Mouse (Mus musculus) hindbrain, postnatal 0 days (tissue): ENCODE results near the gene Supt5. TPM values are rescaled to one million over a fixed set of nuclear protein-coding genes. Genes with fewer than 3 reads are reported as not detected.

Source experiments
- ATAC-seq: fragments of 200-750 bp; cut with Nextera tagmentation; 2 replicates; pipeline ENCODE4 v1.8.0; 2017; ENCODE audit warnings: mild to moderate bottlenecking, moderate TSS enrichment, moderate library complexity
- DNase-seq: peaks from one replicate; pipeline ENCODE4 v3.0.0-alpha.2; 2015; ENCODE audit warnings: low spot score
- H3K27ac ChIP-seq: fragments of 300-500 bp; sonication (generic); 2 replicates; pipeline ENCODE4 v1.5.1; 2014; ENCODE audit warnings: mild to moderate bottlenecking
- H3K27me3 ChIP-seq: fragments of 300-500 bp; sonication (generic); 2 replicates; pipeline ENCODE4 v1.6.1; 2014; ENCODE audit warnings: low read length, mixed read lengths; ENCODE audit not compliant: insufficient read depth
- H3K36me3 ChIP-seq: fragments of 300-500 bp; sonication (generic); 2 replicates; pipeline ENCODE4 v1.6.1; 2014; ENCODE audit warnings: low read length, mixed read lengths; ENCODE audit not compliant: insufficient read depth
- H3K4me1 ChIP-seq: fragments of 300-500 bp; sonication (generic); 2 replicates; pipeline ENCODE4 v1.6.1; 2014; ENCODE audit warnings: antibody characterized with exemption, low read length, mixed read lengths; ENCODE audit not compliant: insufficient read depth
- H3K4me2 ChIP-seq: fragments of 300-500 bp; sonication (generic); 2 replicates; pipeline ENCODE4 v1.6.1; 2014; ENCODE audit warnings: low read depth, mild to moderate bottlenecking, low read length, moderate library complexity, mixed read lengths
- H3K4me3 ChIP-seq: fragments of 300-500 bp; sonication (generic); 2 replicates; pipeline ENCODE4 v1.5.1; 2014; ENCODE audit warnings: low read length
- H3K9ac ChIP-seq: fragments of 300-500 bp; sonication (generic); replicated peaks from 2 replicates; pipeline ENCODE4 v1.6.1; 2014; ENCODE audit warnings: mild to moderate bottlenecking, low read length, moderate library complexity, mixed read lengths
- H3K9me3 ChIP-seq: fragments of 300-500 bp; sonication (generic); 2 replicates; pipeline ENCODE4 v1.6.1; 2016; ENCODE audit warnings: low read length, mixed read lengths
- CTCF ChIP-seq: IDR thresholded peaks from 2 replicates; pipeline ENCODE4 v1.5.1; 2016; ENCODE audit warnings: antibody characterized with exemption, control low read depth, low read depth
- WGBS: fragments of 180-500 bp; shearing (Covaris S2); extraction: QIAGEN DNeasy Blood & Tissue Kit; methylation state at CpG from one replicate; pipeline ENCODE4 v1.1.7; 2014; 5-methylcytosine and 5-hydroxymethylcytosine counted together
- polyA plus RNA-seq: library from polyadenylated mRNA; unstranded; fragments of >200 nt; fragmentation: Nextera tagmentation; extraction: Ambion mirVana; gene quantifications from 2 replicates; pipeline ENCODE4 v1.2.1, GENCODE M21; 2015
- total RNA-seq: library from RNA; depleted of rRNA; stranded (reverse); fragments of >200 nt; gene quantifications from 2 replicates; pipeline ENCODE4 v1.2.3, GENCODE M21; 2014

Gene Supt5
- total and polyA plus RNA-seq, 2 experiments from 2014 or later, result 76.5 to 104 TPM

- 71% methylated on average over 10 of the region's 10 CpGs for WGBS
Measured at GRCm38 (mm10) chr7:28374647-28375046, 36.1 kb upstream of the Supt5 start.

GRCm38 (mm10) chr7:28373891-28374495 lies 35.4 kb upstream of the Supt5 start:
- ATAC-seq (no peak), DNase-seq (no peak)
- H3K9me3 ChIP-seq, result no peaks in the 10 kb centered on the region
- no peak overlapping the region for H3K4me2 ChIP-seq
- H3K4me3 ChIP-seq, result no peak overlapping the region
- peaks cover 19% of the 10 kb centered on the region for H3K4me1 ChIP-seq
- no peak for TF ChIP-seq CTCF
- no peaks in the 10 kb centered on the region for H3K36me3 ChIP-seq
- H3K27me3 ChIP-seq, result no peaks in the 10 kb centered on the region
- no peak overlapping the region for H3K27ac ChIP-seq
- 88% methylated on average over 7 of the region's 7 CpGs for WGBS
- H3K9ac ChIP-seq, result no peak overlapping the region

More at GRCm38 (mm10) chr7:28374647-28375046, 36.1 kb upstream of the Supt5 start:
- DNase-seq (no peak), ATAC-seq (no peak)
- TF ChIP-seq CTCF, result no peak
- H3K4me2 ChIP-seq, result no peak overlapping the region
- no peak overlapping the region for H3K9ac ChIP-seq
- H3K4me1 ChIP-seq, result peaks cover 19% of the 10 kb centered on the region
- no peaks in the 10 kb centered on the region for H3K27me3 ChIP-seq
- no peak overlapping the region for H3K4me3 ChIP-seq
- H3K27ac ChIP-seq, result 0 out of 2 replicates have a peak overlapping the region, but pooled peaks have one; percentile 81
- no peaks in the 10 kb centered on the region for H3K9me3 ChIP-seq
- no peaks in the 10 kb centered on the region for H3K36me3 ChIP-seq

- peak; percentile 36 for ATAC-seq
- Histone ChIP-seq H3K27ac (peak overlapping the region; percentile 65), H3K9ac (peak overlapping the region; percentile 13; the same call in 1 of the 2 replicates), H3K4me2 (peak overlapping the region; percentile 99), H3K27me3 (no peaks in the 10 kb centered on the region), H3K36me3 (no peaks in the 10 kb centered on the region), H3K4me3 (peak overlapping the region; percentile 48), H3K4me1 (peaks cover 16% of the 10 kb centered on the region), H3K9me3 (no peaks in the 10 kb centered on the region)
- under 1% methylated on average over 9 of the region's 9 CpGs for WGBS
- peak; percentile 78 for TF ChIP-seq CTCF
- DNase-seq, result peak; percentile 94
Measured at GRCm38 (mm10) chr7:28373131-28373581, 34.6 kb upstream of the Supt5 start.

- under 1% methylated on average over 55 of the region's 66 CpGs for whole genome bisulfite sequencing
- Histone ChIP-seq H3K4me2 (peak within 1 kb of the TSS; percentile 99), H3K9me3 (no peaks in the 10 kb centered on the region), H3K9ac (peak within 1 kb of the TSS; percentile 75), H3K4me3 (peak within 1 kb of the TSS; percentile 48), H3K27me3 (no peaks in the 10 kb centered on the region), H3K27ac (peak within 1 kb of the TSS; percentile 65), H3K36me3 (no peaks in the 10 kb centered on the region), H3K4me1 (peaks cover 12% of the 10 kb centered on the region; the same call in 1 of the 2 replicates)
- ATAC-seq (peak; percentile 86), DNase-seq (peak; percentile 97)
- peak; percentile 66 for TF ChIP-seq CTCF
Measured at GRCm38 (mm10) chr7:28372251-28373108, 33.9 kb upstream of the Supt5 start, which contains the start of gene Plekhg2. Gene Plekhg2 (minus strand): TSS chr7:28372599.

- Histone ChIP-seq H3K36me3 (no peaks in the 10 kb centered on the region), H3K4me3 (peak overlapping the region; percentile 48), H3K9ac (peak overlapping the region; percentile 75), H3K4me2 (peak overlapping the region; percentile 99), H3K9me3 (no peaks in the 10 kb centered on the region), H3K27me3 (no peaks in the 10 kb centered on the region), H3K27ac (peak overlapping the region; percentile 65), H3K4me1 (peaks cover 12% of the 10 kb centered on the region; the same call in 1 of the 2 replicates)
- 1% methylated on average over 40 of the region's 43 CpGs for WGBS
- DNase-seq (peak; percentile 46), ATAC-seq (no peak)
- no peak for TF ChIP-seq CTCF
Measured at GRCm38 (mm10) chr7:28371514-28371989, 33.0 kb upstream of the Supt5 start.

GRCm38 (mm10) chr7:28370977-28371513 lies 32.5 kb upstream of the Supt5 start:
- Histone ChIP-seq H3K9ac (peak overlapping the region; percentile 75), H3K27me3 (no peaks in the 10 kb centered on the region), H3K36me3 (no peaks in the 10 kb centered on the region), H3K4me2 (peak overlapping the region; percentile 99), H3K4me3 (peak overlapping the region; percentile 48), H3K27ac (peak overlapping the region; percentile 65), H3K4me1 (peaks cover 7% of the 10 kb centered on the region; the same call in 1 of the 2 replicates), H3K9me3 (no peaks in the 10 kb centered on the region)
- DNase-seq, result no peak
- no peak for TF ChIP-seq CTCF
- no peak for ATAC-seq
- WGBS, result 7% methylated on average over 11 of the region's 11 CpGs
